Mouse (Mus musculus): ENCODE measurements around the gene St7.

- TF ChIP-seq CTCF (IDR thresholded peaks at IDR 0.05; ENCODE audit: borderline replicate concordance, insufficient read depth, low read depth, low read length): peak; percentile 43; the same call in 1 of the 2 replicates
- no peak for TF ChIP-seq POLR2A (IDR thresholded peaks at IDR 0.05; ENCODE audit: borderline replicate concordance, insufficient read depth, low read length)
These were observed 232.5 kb downstream of the St7 start for GRCm38 (mm10) chr6:17925267-17925666.
